Mouse (Mus musculus): ENCODE data around the gene Cnga3. TPM values are rescaled to one million over a fixed set of nuclear protein-coding genes. Genes with fewer than 3 reads are reported as not detected.

Gene Cnga3
- polyA plus RNA-seq, 1 experiment from 2014 or later, result not detected

GRCm38 (mm10) chr1:37309939-37310515 lies 95.8 kb downstream of the Cnga3 start:
- ATAC-seq (ENCODE audit: low read depth), result no peak

More at GRCm38 (mm10) chr1:37309939-37310515, 95.8 kb downstream of the Cnga3 start:
- WGBS (ENCODE audit: insufficient replicate concordance), result 62% methylated on average over 4 of the region's 4 CpGs
- H3K4me1 ChIP-seq (ENCODE audit: control insufficient read depth, low read depth, low read length), result peaks cover 5% of the 10 kb centered on the region
- no peaks in the 10 kb centered on the region for H3K36me3 ChIP-seq (ENCODE audit: control insufficient read depth, insufficient read depth)
- H3K9ac ChIP-seq (ENCODE audit: low read depth, low read length), result no peak overlapping the region
- no peak overlapping the region for H3K4me2 ChIP-seq (ENCODE audit: low read depth, low read length)
- H3K4me3 ChIP-seq (ENCODE audit: low read depth, low read length), result no peak overlapping the region
- no peaks in the 10 kb centered on the region for H3K27me3 ChIP-seq (ENCODE audit: control insufficient read depth, insufficient read depth, low read depth, low read length)
- H3K9me3 ChIP-seq (replicated peaks; ENCODE audit: control insufficient read depth, low read length), result no peaks in the 10 kb centered on the region
- H3K27ac ChIP-seq (ENCODE audit: low read length), result no peak overlapping the region

Other genes starting within 250 kb of the Cnga3 start
- 0.17 TPM in 1 of 2 replicates, not detected in the other for gene Vwa3b, start 187.8 kb upstream of the Cnga3 start, polyA plus RNA-seq (2015; fragmentation: Nextera tagmentation; extraction: Ambion mirVana)
- gene Inpp4a, start 85.4 kb downstream of the Cnga3 start, polyA plus RNA-seq (2015; fragmentation: Nextera tagmentation; extraction: Ambion mirVana), result 4.9 and 5.5 TPM in 2 replicates
- 24.3 and 25.0 TPM in 2 replicates for gene Coa5, start 215.7 kb downstream of the Cnga3 start, polyA plus RNA-seq (2015; fragmentation: Nextera tagmentation; extraction: Ambion mirVana)
- gene Unc50, start 215.7 kb downstream of the Cnga3 start, polyA plus RNA-seq (2015; fragmentation: Nextera tagmentation; extraction: Ambion mirVana), result 63.1 and 64.0 TPM in 2 replicates